Mouse (Mus musculus): ENCODE results near the gene Ccdc9b. TPM values are rescaled to one million over a fixed set of nuclear protein-coding genes. Genes with fewer than 3 reads are reported as not detected.

The Ccdc9b gene
- polyA plus RNA-seq, 1 experiment = 0.80 TPM

DNA sequence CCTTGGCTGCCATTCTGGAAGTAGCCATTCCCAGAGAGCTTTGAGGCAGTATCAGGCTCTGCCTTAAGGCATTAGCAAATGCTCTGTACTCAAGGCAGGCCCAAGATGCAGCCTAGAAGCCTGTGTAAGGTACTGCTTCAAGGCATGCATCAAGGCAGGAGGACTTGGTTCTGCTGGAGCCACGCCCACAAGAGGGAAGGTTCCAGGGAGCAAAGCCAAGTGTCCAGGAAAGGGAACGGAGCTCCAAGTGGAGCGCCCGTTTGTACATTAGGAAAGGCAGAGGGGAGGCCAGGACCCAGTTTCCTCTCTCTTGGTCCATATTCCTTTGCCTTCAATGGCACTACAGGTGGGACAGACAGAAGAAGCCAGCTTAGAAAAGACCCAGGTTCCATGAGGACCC lies 54.0 kb downstream of the Ccdc9b start:
- H3K4me1 ChIP-seq (ENCODE audit: control insufficient read depth, insufficient read depth, low read length) = peaks cover 28% of the 10 kb centered on the region
- H3K4me3 ChIP-seq (ENCODE audit: control insufficient read depth, low read depth, low read length) = peak overlapping the region; percentile 79
- no peaks in the 10 kb centered on the region for H3K27me3 ChIP-seq (ENCODE audit: control insufficient read depth, insufficient read depth, low read length)

DNA sequence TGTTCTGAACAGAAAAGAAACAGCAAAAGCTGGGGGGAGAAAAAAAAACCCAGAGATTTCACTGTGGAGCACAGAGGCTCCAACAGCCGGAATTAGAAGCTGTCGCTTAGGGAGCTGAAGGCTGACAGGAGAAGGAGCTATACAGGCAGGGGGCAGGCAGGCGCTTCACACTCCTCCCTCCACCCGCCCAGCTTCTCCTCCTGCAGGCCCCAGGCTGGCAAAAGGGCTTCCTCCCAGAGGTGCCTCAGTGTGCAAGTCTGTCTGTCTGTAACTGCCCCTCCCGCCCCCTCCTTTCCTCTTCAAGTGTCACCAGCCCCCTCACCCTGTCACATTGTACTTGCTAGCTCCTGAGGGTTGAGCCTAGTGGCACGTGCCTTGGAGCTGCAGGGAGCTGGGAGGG lies 56.0 kb downstream of the Ccdc9b start:
- Histone ChIP-seq H3K4me3 (ENCODE audit: control insufficient read depth, low read depth, low read length) (no peak overlapping the region), H3K27me3 (ENCODE audit: control insufficient read depth, insufficient read depth, low read length) (no peaks in the 10 kb centered on the region), H3K4me1 (ENCODE audit: control insufficient read depth, insufficient read depth, low read length) (peaks cover 38% of the 10 kb centered on the region), H3K27ac (ENCODE audit: control insufficient read depth, insufficient read depth, low read depth, low read length) (no peak overlapping the region), H3K36me3 (ENCODE audit: control insufficient read depth, insufficient read depth, low read length) (no peaks in the 10 kb centered on the region)
- TF ChIP-seq CTCF (IDR thresholded peaks at IDR 0.05; ENCODE audit: control insufficient read depth, insufficient read depth, insufficient replicate concordance, low read depth, low read length) (no peak), POLR2A (IDR thresholded peaks at IDR 0.05; ENCODE audit: control insufficient read depth, low read depth, low read length) (no peak)

More for the DNA sequence above, 54.0 kb downstream of the Ccdc9b start:
- H3K36me3 ChIP-seq (ENCODE audit: control insufficient read depth, insufficient read depth, low read length) = no peaks in the 10 kb centered on the region
- H3K27ac ChIP-seq (ENCODE audit: control insufficient read depth, insufficient read depth, low read depth, low read length) = no peak overlapping the region
- no peak for TF ChIP-seq CTCF (IDR thresholded peaks at IDR 0.05; ENCODE audit: control insufficient read depth, insufficient read depth, insufficient replicate concordance, low read depth, low read length)
- no peak for TF ChIP-seq POLR2A (IDR thresholded peaks at IDR 0.05; ENCODE audit: control insufficient read depth, low read depth, low read length)

Other genes starting within 250 kb of the Ccdc9b start
- 0.84 and 0.88 TPM in 2 replicates for gene Bmf, start 213.0 kb downstream of the Ccdc9b start, polyA plus RNA-seq (2012; rRNA removed)
- gene Bub1b, start 164.4 kb downstream of the Ccdc9b start, polyA plus RNA-seq (2012; rRNA removed) = 18.4 and 20.0 TPM in 2 replicates
- gene Pak6, start 99.4 kb downstream of the Ccdc9b start, polyA plus RNA-seq (2012; rRNA removed) = 6.2 and 7.6 TPM in 2 replicates
- gene Ankrd63, start 58.7 kb downstream of the Ccdc9b start, polyA plus RNA-seq (2012; rRNA removed) = 1.8 and 1.9 TPM in 2 replicates
- 17.6 and 17.9 TPM in 2 replicates for gene Plcb2, start 34.2 kb downstream of the Ccdc9b start, polyA plus RNA-seq (2012; rRNA removed)
- gene Inafm2, start 16.9 kb downstream of the Ccdc9b start, polyA plus RNA-seq (2012; rRNA removed) = 12.6 and 13.4 TPM in 2 replicates
- gene Phgr1, start 10.1 kb upstream of the Ccdc9b start, polyA plus RNA-seq (2012; rRNA removed) = 0.49 and 1.1 TPM in 2 replicates
- gene Disp2, start 17.1 kb upstream of the Ccdc9b start, polyA plus RNA-seq (2012; rRNA removed) = 0.28 and 0.77 TPM in 2 replicates
- gene Knstrn, start 51.3 kb upstream of the Ccdc9b start, polyA plus RNA-seq (2012; rRNA removed) = 123 and 126 TPM in 2 replicates
- 22.2 and 41.3 TPM in 2 replicates for gene Ivd, start 99.3 kb upstream of the Ccdc9b start, polyA plus RNA-seq (2012; rRNA removed)
- gene Bahd1, start 137.7 kb upstream of the Ccdc9b start, polyA plus RNA-seq (2012; rRNA removed) = 10.0 and 12.8 TPM in 2 replicates
- gene Chst14, start 163.8 kb upstream of the Ccdc9b start, polyA plus RNA-seq (2012; rRNA removed) = 1.0 and 1.3 TPM in 2 replicates

Measured in testis, adult 2 months (tissue).